Mouse (Mus musculus) lung, adult 2 months (tissue): Measurements from ENCODE around the gene Homer2.

Experiments
- CTCF ChIP-seq: fragments of 200-500 bp; IDR thresholded peaks from 2 replicates; pipeline ENCODE4 v1.5.1; 2011; ENCODE audit warnings: mild to moderate bottlenecking, low read length, control low read depth; ENCODE audit not compliant: insufficient read depth
- POLR2A ChIP-seq: fragments of 200-500 bp; IDR thresholded peaks from 2 replicates; pipeline ENCODE4 v1.6.1; 2011; ENCODE audit warnings: low read depth, mild to moderate bottlenecking, control low read depth, low read length, borderline replicate concordance; ENCODE audit errors: extremely low read depth

DNA sequence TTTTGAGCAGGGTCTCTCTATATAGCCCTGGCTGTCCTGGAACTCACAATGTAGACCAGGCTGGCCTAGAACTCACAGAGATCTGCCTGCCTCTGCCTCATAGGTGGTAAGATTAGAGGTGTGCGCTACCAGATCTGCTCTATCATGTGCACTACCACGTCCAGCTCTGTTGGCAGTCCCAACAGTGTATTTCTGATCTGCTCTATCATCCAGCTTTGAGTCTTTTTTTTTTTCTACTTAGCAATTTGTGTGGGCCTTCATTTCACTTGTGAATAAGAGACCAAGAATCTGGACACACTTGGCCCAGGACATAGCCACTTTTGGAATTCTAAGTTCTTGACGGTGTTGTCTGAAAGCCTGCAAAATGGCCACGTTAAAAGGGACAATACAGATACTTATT is 150.5 kb downstream of the Homer2 start:
- TF ChIP-seq CTCF: no peak
- no peak for TF ChIP-seq POLR2A
